Mouse (Mus musculus) myocyte (in vitro differentiated cells): ENCODE measurements at regions not wholly inside any gene's neighbourhood (a gene's known extent, or its start where the extent isn't known, plus 50 kb on each side); places are given as distances from the start of the nearest gene placed in this dataset.

Experiments used
- CEBPB ChIP-seq: IDR thresholded peaks from 2 replicates; pipeline ENCODE4 v1.6.1; 2011; ENCODE audit warnings: mild to moderate bottlenecking, moderate library complexity; ENCODE audit not compliant: poor library complexity, insufficient read depth, severe bottlenecking
- E2F4 ChIP-seq: IDR thresholded peaks from one replicate; pipeline ENCODE4 v1.6.1; 2011; ENCODE audit warnings: mild to moderate bottlenecking, control low read depth, moderate library complexity; ENCODE audit not compliant: insufficient read depth
- MAX ChIP-seq: IDR thresholded peaks from one replicate; pipeline ENCODE4 v1.6.1; 2011; ENCODE audit warnings: low read depth, mild to moderate bottlenecking, control low read depth
- MYOD1 ChIP-seq, 3 experiments: IDR thresholded peaks; one replicate each; pipeline ENCODE4 v1.6.1; 2011; ENCODE audit warnings: control low read depth in 2 of 3, low read depth in 2 of 3, mild to moderate bottlenecking in 2 of 3, moderate library complexity in 1 of 3; ENCODE audit not compliant: insufficient read length in 2 of 3, control insufficient read depth in 1 of 3
- MYOG ChIP-seq, 3 experiments: IDR thresholded peaks; one replicate each; pipeline ENCODE4 v1.6.1; 2011; ENCODE audit warnings: control low read depth in 2 of 3, low read depth in 2 of 3, mild to moderate bottlenecking in 2 of 3; ENCODE audit not compliant: insufficient read length in 2 of 3, control insufficient read depth in 1 of 3, insufficient read depth in 1 of 3
- POLR2A ChIP-seq: IDR thresholded peaks from one replicate; pipeline ENCODE4 v1.6.1; 2011; ENCODE audit warnings: low read depth, mild to moderate bottlenecking, control low read depth, moderate library complexity; ENCODE audit not compliant: insufficient read length
- POLR2AphosphoS2 ChIP-seq: IDR thresholded peaks from one replicate; pipeline ENCODE4 v1.6.1; 2011; ENCODE audit warnings: low read depth, control low read depth; ENCODE audit not compliant: insufficient read length

DNA sequence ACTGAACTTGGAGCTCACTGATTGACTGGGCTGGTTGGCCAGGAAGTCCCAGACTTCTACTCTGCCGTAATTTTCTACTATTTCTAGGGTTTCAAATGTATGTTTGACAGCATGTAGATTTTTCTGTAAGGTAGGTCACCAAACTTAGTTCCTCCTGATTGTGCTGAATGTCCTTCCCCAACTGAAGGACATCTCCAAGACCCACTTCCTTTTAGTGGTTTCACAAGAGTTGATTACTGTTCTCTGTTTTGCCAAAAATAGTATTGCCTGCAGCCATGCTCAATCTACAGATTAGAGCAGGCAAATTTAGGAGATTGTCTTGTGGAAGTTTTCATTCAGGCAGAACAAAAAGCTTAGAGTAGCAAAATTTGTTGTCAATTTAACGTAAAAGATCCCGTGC lies 396.7 kb upstream of the Slc8a1 start:
- TF ChIP-seq POLR2A (no peak), E2F4 (no peak), MYOD1 (IDR thresholded peaks at IDR 0.05; ENCODE audit: control insufficient read depth in 1 of 3, insufficient read length in 2 of 3, low read depth in 2 of 3) (no peak), POLR2AphosphoS2 (no peak), CEBPB (no peak), MAX (no peak), MYOG (IDR thresholded peaks at IDR 0.05; ENCODE audit: control insufficient read depth in 1 of 3, insufficient read depth in 1 of 3, insufficient read length in 2 of 3, low read depth in 2 of 3) (no peak)
